ENCODE assay signal across 9 mouse cellular contexts in the genomic region with DNA sequence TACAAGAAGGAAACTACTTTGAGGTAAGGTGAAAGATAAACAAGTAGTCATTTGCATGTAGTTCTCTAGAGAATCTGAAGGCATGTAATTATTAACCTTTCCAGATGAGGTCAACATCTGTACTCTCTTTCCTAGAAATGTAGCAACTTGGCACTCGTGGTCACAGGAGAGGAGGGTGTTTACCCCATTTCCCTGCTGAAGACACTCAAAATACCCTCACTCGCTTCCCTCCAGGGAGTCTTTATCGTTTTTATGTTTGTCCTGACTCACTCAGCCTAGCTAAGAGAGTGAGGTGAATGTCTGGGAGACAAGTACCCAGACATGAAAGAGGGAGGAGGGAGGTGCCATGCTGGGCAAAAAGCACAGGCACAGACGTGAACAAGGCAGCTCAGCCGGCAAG.
DNase-seq lines count a peak whose midpoint lies in the region; ATAC-seq and TF ChIP-seq lines count a peak whose summit lies in the region.
"Had no signal": no experiment of that assay in that cellular context is flagged by ENCODE, and none has a peak within 500 bp of the region (broad histone marks: within the 10 kb centered on the region; RNA-seq: fewer than 3 reads in every experiment).

No protein-coding gene starts in this region.

- no peak overlapping the region for H3K27ac ChIP-seq in kidney, adult 2 months (ENCODE audit: insufficient read depth, low read depth, low read length)
- no peak overlapping the region; the same call in 1 of the 2 replicates for H3K27ac ChIP-seq in kidney, embryonic 14.5 days (ENCODE audit: low read depth, low read length)
- H3K27ac ChIP-seq in embryonic facial prominence, embryonic 11.5 days (replicated peaks; ENCODE audit: low read depth, low read length): peak overlapping the region; percentile 57; the same call in 1 of the 2 replicates
- H3K27ac ChIP-seq in limb, embryonic 14.5 days (replicated peaks; ENCODE audit: low read depth, low read length): peak overlapping the region; percentile 77
- no peak overlapping the region for H3K27ac ChIP-seq in hindbrain, embryonic 14.5 days
- H3K27ac ChIP-seq: layer of hippocampus, adult 2 months had no signal

- POLR2A ChIA-PET in Patski (lab: Charles Lee): no interaction called here

- peaks cover 8% of the 10 kb centered on the region for H3K4me1 ChIP-seq in kidney, adult 2 months (ENCODE audit: control insufficient read depth, insufficient read depth, low read length)
- peaks cover 15% of the 10 kb centered on the region; the same call in 1 of the 2 replicates for H3K4me1 ChIP-seq in kidney, embryonic 14.5 days (ENCODE audit: control insufficient read depth, insufficient read depth, low read length)
- no peaks in the 10 kb centered on the region; the same call in none of the 2 replicates for H3K4me1 ChIP-seq in embryonic facial prominence, embryonic 11.5 days (ENCODE audit: control insufficient read depth, insufficient read depth, low read length)
- peaks cover 55% of the 10 kb centered on the region for H3K4me1 ChIP-seq in limb, embryonic 14.5 days (ENCODE audit: control insufficient read depth, insufficient read depth, low read length)
- 0 out of 2 replicates have a peak, but pooled peaks cover 4% of the 10 kb centered on the region for H3K4me1 ChIP-seq in hindbrain, embryonic 14.5 days (replicated peaks; ENCODE audit: control insufficient read depth, insufficient read depth, low read length)

- no peaks in the 10 kb centered on the region for H3K9me3 ChIP-seq in kidney, embryonic 14.5 days (ENCODE audit: control insufficient read depth, low read length)
- H3K9me3 ChIP-seq in embryonic facial prominence, embryonic 11.5 days (replicated peaks; ENCODE audit: control insufficient read depth, low read length): no peaks in the 10 kb centered on the region
- H3K9me3 ChIP-seq in limb, embryonic 14.5 days (ENCODE audit: control insufficient read depth, low read length): no peaks in the 10 kb centered on the region
- no peaks in the 10 kb centered on the region for H3K9me3 ChIP-seq in hindbrain, embryonic 14.5 days (ENCODE audit: control insufficient read depth, low read length)

- no peak overlapping the region for H3K4me2 ChIP-seq in kidney, embryonic 14.5 days (replicated peaks; ENCODE audit: low read depth, low read length)
- H3K4me2 ChIP-seq in embryonic facial prominence, embryonic 11.5 days (ENCODE audit: low read depth, low read length): no peak overlapping the region
- H3K4me2 ChIP-seq in limb, embryonic 14.5 days (replicated peaks; ENCODE audit: low read depth, low read length, severe bottlenecking): no peak overlapping the region
- H3K4me2 ChIP-seq in hindbrain, embryonic 14.5 days (replicated peaks): no peak overlapping the region

- DNase-seq in kidney, adult 2 months: peak; percentile 83
- no peak for DNase-seq in Patski (ENCODE audit: low read depth, low spot score)
- DNase-seq in embryonic facial prominence, embryonic 11.5 days (ENCODE audit: low spot score): peak; percentile 62
- no peak for DNase-seq in limb, embryonic 14.5 days (ENCODE audit: low spot score)
- DNase-seq in urinary bladder, postnatal 10 days (ENCODE audit: low spot score): no peak
- no peak for DNase-seq in hindbrain, embryonic 14.5 days (ENCODE audit: low spot score)
- DNase-seq: thymus, postnatal 4 days had no signal

- no peaks in the 10 kb centered on the region for H3K27me3 ChIP-seq in kidney, adult 2 months (replicated peaks; ENCODE audit: control insufficient read depth, insufficient read depth, low read length)
- H3K27me3 ChIP-seq in kidney, embryonic 14.5 days (ENCODE audit: control insufficient read depth, insufficient read depth, low read length): no peaks in the 10 kb centered on the region
- H3K27me3 ChIP-seq in Patski: no peaks in the 10 kb centered on the region
- no peaks in the 10 kb centered on the region for H3K27me3 ChIP-seq in embryonic facial prominence, embryonic 11.5 days (ENCODE audit: control insufficient read depth, insufficient read depth, low read length)
- no peaks in the 10 kb centered on the region for H3K27me3 ChIP-seq in limb, embryonic 14.5 days (ENCODE audit: control insufficient read depth, insufficient read depth, low read length)
- no peaks in the 10 kb centered on the region for H3K27me3 ChIP-seq in hindbrain, embryonic 14.5 days (ENCODE audit: control insufficient read depth, insufficient read depth, low read length)

- no peak for ATAC-seq in kidney, embryonic 14.5 days (ENCODE audit: low FRiP score, low TSS enrichment)
- ATAC-seq in Patski: peak; percentile 65
- ATAC-seq in embryonic facial prominence, embryonic 11.5 days (replicated peaks; ENCODE audit: insufficient number of reproducible peaks, low FRiP score, low TSS enrichment, low read depth): no peak
- ATAC-seq in limb, embryonic 14.5 days (ENCODE audit: low FRiP score, low read depth): no peak
- ATAC-seq in hindbrain, embryonic 14.5 days (ENCODE audit: low FRiP score): no peak

- no peak overlapping the region for H3K9ac ChIP-seq in kidney, embryonic 14.5 days (ENCODE audit: low read depth, low read length)
- no peak overlapping the region for H3K9ac ChIP-seq in embryonic facial prominence, embryonic 11.5 days (replicated peaks; ENCODE audit: low read length)
- H3K9ac ChIP-seq in limb, embryonic 14.5 days (ENCODE audit: low read depth, low read length, severe bottlenecking): no peak overlapping the region
- H3K9ac ChIP-seq in hindbrain, embryonic 14.5 days: no peak overlapping the region

- TF ChIP-seq CTCF in kidney, adult 2 months (conservative IDR thresholded peaks at IDR 0.05; ENCODE audit: insufficient read depth, insufficient read length, low read depth, low read length): no peak
- TF ChIP-seq CTCF in Patski (IDR thresholded peaks at IDR 0.05): no peak

- no peaks in the 10 kb centered on the region for H3K36me3 ChIP-seq in kidney, adult 2 months (ENCODE audit: control insufficient read depth, insufficient read depth, low read length)
- H3K36me3 ChIP-seq in kidney, embryonic 14.5 days (ENCODE audit: control insufficient read depth, insufficient read depth, low read length): peaks cover 27% of the 10 kb centered on the region; the same call in 1 of the 2 replicates
- H3K36me3 ChIP-seq in embryonic facial prominence, embryonic 11.5 days (replicated peaks; ENCODE audit: control insufficient read depth, insufficient read depth, low read depth, low read length): peaks cover 2% of the 10 kb centered on the region
- peaks cover 47% of the 10 kb centered on the region for H3K36me3 ChIP-seq in limb, embryonic 14.5 days (ENCODE audit: control insufficient read depth, insufficient read depth, low read length)
- H3K36me3 ChIP-seq in hindbrain, embryonic 14.5 days (replicated peaks; ENCODE audit: control insufficient read depth, insufficient read depth): no peaks in the 10 kb centered on the region; the same call in 1 of the 2 replicates

- in situ Hi-C loops in Patski (cut with MboI; ENCODE audit: low pct_unique_long_range_greater_than_20kb): no loop called here

- TF ChIP-seq POLR2A in kidney, adult 2 months (IDR thresholded peaks at IDR 0.05; ENCODE audit: low read depth, low read length): no peak
- TF ChIP-seq POLR2A in limb, embryonic 14.5 days (IDR thresholded peaks at IDR 0.05; ENCODE audit: borderline replicate concordance, extremely low read depth, insufficient read depth, insufficient read length): no peak

- WGBS in kidney, adult 2 months: 34% methylated on average over 5 of the region's 5 CpGs
- 20% methylated on average over 5 of the region's 5 CpGs for WGBS in kidney, embryonic 14.5 days
- 19% methylated on average over 5 of the region's 5 CpGs for WGBS in embryonic facial prominence, embryonic 11.5 days
- WGBS in limb, embryonic 14.5 days: 12% methylated on average over 5 of the region's 5 CpGs
- WGBS in hindbrain, embryonic 14.5 days: 34% methylated on average over 5 of the region's 5 CpGs

- CTCF ChIA-PET in Patski (lab: Charles Lee): no interaction called here

- H3K4me3 ChIP-seq in kidney, adult 2 months (ENCODE audit: insufficient read depth, low read depth, low read length): no peak overlapping the region
- H3K4me3 ChIP-seq in kidney, embryonic 14.5 days (ENCODE audit: low read length): no peak overlapping the region
- no peak overlapping the region for H3K4me3 ChIP-seq in embryonic facial prominence, embryonic 11.5 days (ENCODE audit: low read depth, low read length)
- no peak overlapping the region for H3K4me3 ChIP-seq in limb, embryonic 14.5 days (replicated peaks; ENCODE audit: low read length)
- no peak overlapping the region for H3K4me3 ChIP-seq in hindbrain, embryonic 14.5 days (replicated peaks; ENCODE audit: low read length)
- H3K4me3 ChIP-seq: layer of hippocampus, adult 2 months had no signal

Comparison
In these comparisons a context has a peak if more than half of its experiments do, and no peak if none do; other contexts are left out.
1. DNase-seq: peak in kidney, adult 2 months (single experiment) and embryonic facial prominence, embryonic 11.5 days (single experiment); none in Patski (single experiment), limb, embryonic 14.5 days (single experiment), urinary bladder, postnatal 10 days (single experiment) and hindbrain, embryonic 14.5 days (single experiment).
2. H3K27ac ChIP-seq: peak in embryonic facial prominence, embryonic 11.5 days (single experiment) and limb, embryonic 14.5 days (single experiment); none in kidney, adult 2 months (single experiment), kidney, embryonic 14.5 days (single experiment) and hindbrain, embryonic 14.5 days (single experiment).